Mouse (Mus musculus): ENCODE data around the gene Olfr19. TPM values are rescaled to one million over a fixed set of nuclear protein-coding genes. Genes with fewer than 3 reads are reported as not detected.
"Not testable (repeated sequence)": the region's sequence is repeated elsewhere in the genome, so short reads cannot be mapped to it uniquely, and the experiment has no call there.

Olfr19 gene
- not detected for total RNA-seq (2021)

- intact Hi-C loops (cut with DNase I) = no loop called here
These were observed at the start of gene Olfr19 for GRCm38 (mm10) chr16:16676305-16676704. Gene Olfr19, minus strand, starts transcription at chr16:16676405.

GRCm38 (mm10) chr16:16684975-16685374 is 8.8 kb upstream of the Olfr19 start:
- intact Hi-C loops (cut with DNase I) = no loop called here
- DNase-seq (ENCODE audit: low spot score) = no peak

More at GRCm38 (mm10) chr16:16676305-16676704, at the start of gene Olfr19:
- DNase-seq (ENCODE audit: low spot score) = no peak

GRCm38 (mm10) chr16:16684053-16684452 is 7.8 kb upstream of the Olfr19 start:
- DNase-seq (ENCODE audit: low spot score) = no peak
- intact Hi-C loops (cut with DNase I) = no loop called here

- no peak for DNase-seq (ENCODE audit: low spot score)
- intact Hi-C loops (cut with DNase I) = no loop called here
These were observed 11.2 kb downstream of the Olfr19 start for GRCm38 (mm10) chr16:16664994-16665393.

GRCm38 (mm10) chr16:16664516-16664915 is 11.7 kb downstream of the Olfr19 start:
- DNase-seq (ENCODE audit: low spot score); intact Hi-C loops (cut with DNase I): not testable (repeated sequence)

GRCm38 (mm10) chr16:16645148-16645547 is 31.1 kb downstream of the Olfr19 start:
- no peak for DNase-seq (ENCODE audit: low spot score)
- intact Hi-C loops (cut with DNase I) = no loop called here

- DNase-seq (ENCODE audit: low spot score) = no peak
- intact Hi-C loops (cut with DNase I) = no loop called here
These were observed 42.5 kb downstream of the Olfr19 start for GRCm38 (mm10) chr16:16633730-16634129.

Other genes with a start within 250 kb of the Olfr19 start
- gene Fgd4, start 75.9 kb downstream of the Olfr19 start, total RNA-seq (2021) = 10 to 100 TPM; 48.1 to 50.0 TPM
- gene Spag6l, start 153.1 kb upstream of the Olfr19 start, total RNA-seq (2021) = not detected
- not detected for gene Igll1, start 187.6 kb upstream of the Olfr19 start, total RNA-seq (2021)
- 10 to 100 TPM; 33.0 to 33.2 TPM for gene Top3b, start 194.3 kb upstream of the Olfr19 start, total RNA-seq (2021)
- gene Vpreb1, start 194.4 kb upstream of the Olfr19 start, total RNA-seq (2021) = under 1 TPM in 1 of 2 experiments, not detected in 1; 0.34 TPM
- 10 to 100 TPM; 21.5 to 31.2 TPM for gene Ppm1f, start 220.1 kb upstream of the Olfr19 start, total RNA-seq (2021)